Comparison of ENCODE assay signal across 8 mouse cellular contexts in genomic region chr5:43868711-43869600, GRCm38 (mm10). TPM values are rescaled to one million over a fixed set of nuclear protein-coding genes. Genes with fewer than 3 reads are reported as not detected.
DNase-seq lines count a peak whose midpoint lies in the region; ATAC-seq lines count a peak whose summit lies in the region.

No protein-coding gene starts in this region.

- 3% methylated on average over 28 of the region's 28 CpGs for WGBS in embryonic facial prominence, embryonic 13.5 days
- whole genome bisulfite sequencing in heart, embryonic 14.5 days, result 1% methylated on average over 28 of the region's 28 CpGs
- WGBS in kidney, embryonic 15.5 days, result 4% methylated on average over 28 of the region's 28 CpGs
- 4% methylated on average over 28 of the region's 28 CpGs for WGBS in lung, embryonic 15.5 days
- 7% methylated on average over 28 of the region's 28 CpGs for WGBS in neural tube, embryonic 15.5 days

- H3K4me2 ChIP-seq in embryonic facial prominence, embryonic 13.5 days, result peak overlapping the region; percentile 75
- H3K4me2 ChIP-seq in heart, embryonic 14.5 days (ENCODE audit: low read length), result peak overlapping the region; percentile 90
- peak overlapping the region; percentile 73 for H3K4me2 ChIP-seq in kidney, embryonic 15.5 days
- H3K4me2 ChIP-seq in lung, embryonic 15.5 days, result peak overlapping the region; percentile 66
- peak overlapping the region; percentile 67 for H3K4me2 ChIP-seq in neural tube, embryonic 15.5 days

- H3K36me3 ChIP-seq in embryonic facial prominence, embryonic 13.5 days, result no peaks in the 10 kb centered on the region
- no peaks in the 10 kb centered on the region for H3K36me3 ChIP-seq in heart, embryonic 14.5 days (ENCODE audit: control insufficient read depth, insufficient read depth, low read length)
- no peaks in the 10 kb centered on the region for H3K36me3 ChIP-seq in kidney, embryonic 15.5 days
- no peaks in the 10 kb centered on the region for H3K36me3 ChIP-seq in lung, embryonic 15.5 days
- H3K36me3 ChIP-seq in neural tube, embryonic 15.5 days, result no peaks in the 10 kb centered on the region

- H3K4me1 ChIP-seq in embryonic facial prominence, embryonic 13.5 days, result no peaks in the 10 kb centered on the region
- peaks cover 2 to 6% of the 10 kb centered on the region in 2 experiments; a peak in 3 of 4 replicates for H3K4me1 ChIP-seq in heart, embryonic 14.5 days (ENCODE audit: control insufficient read depth in 2 of 2, insufficient read depth in 2 of 2, low read length in 2 of 2)
- H3K4me1 ChIP-seq in kidney, embryonic 15.5 days, result peaks cover 17% of the 10 kb centered on the region
- H3K4me1 ChIP-seq in lung, embryonic 15.5 days, result peaks cover 10% of the 10 kb centered on the region
- H3K4me1 ChIP-seq in neural tube, embryonic 15.5 days, result peaks cover 9% of the 10 kb centered on the region

- H3K9ac ChIP-seq in embryonic facial prominence, embryonic 13.5 days, result peak overlapping the region; percentile 65
- H3K9ac ChIP-seq in heart, embryonic 14.5 days (ENCODE audit: low read length), result peak overlapping the region; percentile 73
- peak overlapping the region; percentile 49 for H3K9ac ChIP-seq in kidney, embryonic 15.5 days
- peak overlapping the region; percentile 33 for H3K9ac ChIP-seq in lung, embryonic 15.5 days
- H3K9ac ChIP-seq in neural tube, embryonic 15.5 days (replicated peaks), result 0 out of 2 replicates have a peak overlapping the region, but pooled peaks have one; percentile 26

- ATAC-seq in embryonic facial prominence, embryonic 13.5 days (ENCODE audit: insufficient number of reproducible peaks, insufficient read depth, low FRiP score, low TSS enrichment, low read depth), result no peak
- ATAC-seq in heart, embryonic 14.5 days (ENCODE audit: insufficient number of reproducible peaks, insufficient read depth, low FRiP score, low read depth), result peak; percentile 81
- ATAC-seq in kidney, embryonic 15.5 days (replicated peaks; ENCODE audit: low FRiP score), result peak; percentile 40
- peak; percentile 62; the same call in 1 of the 2 replicates for ATAC-seq in lung, embryonic 15.5 days (ENCODE audit: borderline replicate concordance, extremely low read depth, low FRiP score, low TSS enrichment)
- ATAC-seq in neural tube, embryonic 15.5 days (ENCODE audit: low FRiP score), result no peak

- no peak overlapping the region; the same call in 1 of the 2 replicates for H3K27ac ChIP-seq in embryonic facial prominence, embryonic 13.5 days
- H3K27ac ChIP-seq in heart, embryonic 14.5 days (replicated peaks in 1 of 2; ENCODE audit: control insufficient read depth in 1 of 2, insufficient read depth in 1 of 2, low read depth in 2 of 2, low read length in 2 of 2), result peak overlapping the region; percentile 70
- peak overlapping the region; percentile 77 for H3K27ac ChIP-seq in kidney, embryonic 15.5 days
- H3K27ac ChIP-seq in lung, embryonic 15.5 days, result peak overlapping the region; percentile 70
- no peak overlapping the region for H3K27ac ChIP-seq in neural tube, embryonic 15.5 days (replicated peaks)

- peaks cover 5% of the 10 kb centered on the region; the same call in 1 of the 2 replicates for H3K27me3 ChIP-seq in embryonic facial prominence, embryonic 13.5 days
- H3K27me3 ChIP-seq in heart, embryonic 14.5 days (ENCODE audit: control insufficient read depth, insufficient read depth, low read length), result no peaks in the 10 kb centered on the region
- no peaks in the 10 kb centered on the region for H3K27me3 ChIP-seq in kidney, embryonic 15.5 days
- H3K27me3 ChIP-seq in lung, embryonic 15.5 days, result no peaks in the 10 kb centered on the region
- no peaks in the 10 kb centered on the region for H3K27me3 ChIP-seq in neural tube, embryonic 15.5 days (replicated peaks)

- peak overlapping the region; percentile 44 for H3K4me3 ChIP-seq in embryonic facial prominence, embryonic 13.5 days
- peak overlapping the region; percentile 52 to 62 for H3K4me3 ChIP-seq in heart, embryonic 14.5 days (ENCODE audit: control insufficient read depth in 1 of 2, insufficient read depth in 1 of 2, low read depth in 1 of 2, low read length in 2 of 2)
- H3K4me3 ChIP-seq in kidney, embryonic 15.5 days (replicated peaks), result peak overlapping the region; percentile 48
- H3K4me3 ChIP-seq in lung, embryonic 15.5 days, result peak overlapping the region; percentile 42
- H3K4me3 ChIP-seq in neural tube, embryonic 15.5 days (replicated peaks), result peak overlapping the region; percentile 34

- H3K9me3 ChIP-seq in embryonic facial prominence, embryonic 13.5 days, result no peaks in the 10 kb centered on the region
- no peaks in the 10 kb centered on the region for H3K9me3 ChIP-seq in heart, embryonic 14.5 days (ENCODE audit: control insufficient read depth, low read length)
- no peaks in the 10 kb centered on the region for H3K9me3 ChIP-seq in kidney, embryonic 15.5 days (replicated peaks)
- no peaks in the 10 kb centered on the region for H3K9me3 ChIP-seq in lung, embryonic 15.5 days
- H3K9me3 ChIP-seq in neural tube, embryonic 15.5 days (replicated peaks), result no peaks in the 10 kb centered on the region

- peak; percentile 15 to 18 for DNase-seq in CD8-positive naive resting alpha-beta T cell, adult 2 months (ENCODE audit: low read depth in 2 of 2, low spot score in 2 of 2)
- peak; percentile 42 for DNase-seq in adrenal gland, postnatal 10 days
- peak; percentile 53 for DNase-seq in thymus, postnatal 4 days

RNA-seq across cellular contexts. Expression of gene Cd38, which starts 0.6 kb away (rescaled TPM):
- total RNA-seq in adrenal gland, postnatal 10 days (2021), result 10 to 100 TPM; 17.4 to 19.9 TPM
- polyA plus RNA-seq in embryonic facial prominence, embryonic 13.5 days (2015; fragmentation: Nextera tagmentation; extraction: Ambion mirVana), result 5.2 and 7.2 TPM in 2 replicates
- 23.4 and 25.3 TPM in 2 replicates for polyA plus RNA-seq in heart, embryonic 14.5 days (2014; fragmentation: Nextera tagmentation; extraction: Ambion mirVana)
- polyA plus RNA-seq in kidney, embryonic 15.5 days (2015; fragmentation: Nextera tagmentation; extraction: Ambion mirVana), result 30.2 and 33.8 TPM in 2 replicates
- polyA plus RNA-seq in lung, embryonic 15.5 days (2015; fragmentation: Nextera tagmentation; extraction: Ambion mirVana), result 27.2 and 28.3 TPM in 2 replicates
- 3.1 and 4.0 TPM in 2 replicates for polyA plus RNA-seq in neural tube, embryonic 15.5 days (2015; fragmentation: Nextera tagmentation; extraction: Ambion mirVana)

RNA-seq across cellular contexts. Expression of gene Gm7879, which starts 44.0 kb away (rescaled TPM):
- 10 to 100 TPM; 12.7 to 13.6 TPM for total RNA-seq in adrenal gland, postnatal 10 days (2021)
- polyA plus RNA-seq in embryonic facial prominence, embryonic 13.5 days (2015; fragmentation: Nextera tagmentation; extraction: Ambion mirVana), result not detected in 2 replicates
- 0.35 TPM in 1 of 2 replicates, not detected in the other for polyA plus RNA-seq in heart, embryonic 14.5 days (2014; fragmentation: Nextera tagmentation; extraction: Ambion mirVana)
- polyA plus RNA-seq in kidney, embryonic 15.5 days (2015; fragmentation: Nextera tagmentation; extraction: Ambion mirVana), result 0.40 and 0.83 TPM in 2 replicates
- polyA plus RNA-seq in lung, embryonic 15.5 days (2015; fragmentation: Nextera tagmentation; extraction: Ambion mirVana), result 0.42 TPM in 1 of 2 replicates, not detected in the other
- 0.46 and 0.72 TPM in 2 replicates for polyA plus RNA-seq in neural tube, embryonic 15.5 days (2015; fragmentation: Nextera tagmentation; extraction: Ambion mirVana)

RNA-seq across cellular contexts. Expression of gene Fbxl5, which starts 47.5 kb away (rescaled TPM):
- total RNA-seq in adrenal gland, postnatal 10 days (2021), result 10 to 100 TPM; 46.3 to 48.6 TPM
- polyA plus RNA-seq in embryonic facial prominence, embryonic 13.5 days (2015; fragmentation: Nextera tagmentation; extraction: Ambion mirVana), result 57.2 and 60.4 TPM in 2 replicates
- polyA plus RNA-seq in heart, embryonic 14.5 days (2014; fragmentation: Nextera tagmentation; extraction: Ambion mirVana), result 53.8 and 54.1 TPM in 2 replicates
- polyA plus RNA-seq in kidney, embryonic 15.5 days (2015; fragmentation: Nextera tagmentation; extraction: Ambion mirVana), result 54.8 and 56.7 TPM in 2 replicates
- 67.4 and 70.4 TPM in 2 replicates for polyA plus RNA-seq in lung, embryonic 15.5 days (2015; fragmentation: Nextera tagmentation; extraction: Ambion mirVana)
- polyA plus RNA-seq in neural tube, embryonic 15.5 days (2015; fragmentation: Nextera tagmentation; extraction: Ambion mirVana), result 73.5 and 74.1 TPM in 2 replicates

RNA-seq across cellular contexts. Expression of gene Bst1, which starts 50.3 kb away (rescaled TPM):
- 1 to 10 TPM in 1 of 2 experiments, under 1 TPM in 1; 1.00 to 1.6 TPM for total RNA-seq in adrenal gland, postnatal 10 days (2021)
- polyA plus RNA-seq in embryonic facial prominence, embryonic 13.5 days (2015; fragmentation: Nextera tagmentation; extraction: Ambion mirVana), result 0.12 TPM in 1 of 2 replicates, not detected in the other
- polyA plus RNA-seq in heart, embryonic 14.5 days (2014; fragmentation: Nextera tagmentation; extraction: Ambion mirVana), result 1.4 and 1.8 TPM in 2 replicates
- polyA plus RNA-seq in kidney, embryonic 15.5 days (2015; fragmentation: Nextera tagmentation; extraction: Ambion mirVana), result 0.55 TPM in 1 of 2 replicates, not detected in the other
- polyA plus RNA-seq in lung, embryonic 15.5 days (2015; fragmentation: Nextera tagmentation; extraction: Ambion mirVana), result 1.4 and 2.4 TPM in 2 replicates
- 0.55 and 4.5 TPM in 2 replicates for polyA plus RNA-seq in neural tube, embryonic 15.5 days (2015; fragmentation: Nextera tagmentation; extraction: Ambion mirVana)

Comparison
In these comparisons a context has a peak if more than half of its experiments do, and no peak if none do; other contexts are left out.
1. ATAC-seq: peak in heart, embryonic 14.5 days (single experiment), kidney, embryonic 15.5 days (single experiment) and lung, embryonic 15.5 days (single experiment); none in embryonic facial prominence, embryonic 13.5 days (single experiment) and neural tube, embryonic 15.5 days (single experiment).
2. H3K27ac ChIP-seq: peak in heart, embryonic 14.5 days (2 of 2), kidney, embryonic 15.5 days (single experiment) and lung, embryonic 15.5 days (single experiment); none in embryonic facial prominence, embryonic 13.5 days (single experiment) and neural tube, embryonic 15.5 days (single experiment).
3. Peak in every context shown above with its lines, with median percentiles within 50 percentile points of each other: DNase-seq, H3K4me2 ChIP-seq, H3K4me3 ChIP-seq and H3K9ac ChIP-seq.